Mouse (Mus musculus): ENCODE results near the gene Guk1.
A peak's percentile ranks its signal among the peaks of the same experiment; 100 is the strongest.
"Not testable (repeated sequence)": the region's sequence is repeated elsewhere in the genome, so short reads cannot be mapped to it uniquely, and the experiment has no call there.

Guk1 gene

GRCm38 (mm10) chr11:59211561-59211960 is 19.5 kb upstream of the Guk1 start:
- DNase-seq (ENCODE audit: low read depth, low spot score) = not testable (repeated sequence)

GRCm38 (mm10) chr11:59210020-59210419 is 18.0 kb upstream of the Guk1 start:
- no peak for DNase-seq (ENCODE audit: low read depth, low spot score)

- no peak for DNase-seq (ENCODE audit: low read depth, low spot score)
These were observed 17.6 kb upstream of the Guk1 start for GRCm38 (mm10) chr11:59209580-59209979.

- peak; percentile 63 for DNase-seq (ENCODE audit: low read depth, low spot score)
These were observed 17.0 kb upstream of the Guk1 start for GRCm38 (mm10) chr11:59209003-59209441.

- DNase-seq (ENCODE audit: low read depth, low spot score) = peak; percentile 94
These were observed 16.3 kb upstream of the Guk1 start, which contains the start of gene 2310033P09Rik for GRCm38 (mm10) chr11:59208153-59208831. Gene 2310033P09Rik, plus strand, starts transcription at chr11:59208321.

- DNase-seq (ENCODE audit: low read depth, low spot score) = peak; percentile 92
These were observed 10.3 kb upstream of the Guk1 start, which contains the start of gene Mrpl55 for GRCm38 (mm10) chr11:59202081-59202995. Gene Mrpl55, plus strand, starts transcription at chr11:59202486.

GRCm38 (mm10) chr11:59201216-59202002 is 9.4 kb upstream of the Guk1 start:
- no peak for DNase-seq (ENCODE audit: low read depth, low spot score)

- no peak for DNase-seq (ENCODE audit: low read depth, low spot score)
These were observed 4.2 kb upstream of the Guk1 start for GRCm38 (mm10) chr11:59196230-59196629.

GRCm38 (mm10) chr11:59191231-59192058 is 567 bp downstream of the Guk1 start:
- DNase-seq (ENCODE audit: low read depth, low spot score) = peak; percentile 83

- no peak for DNase-seq (ENCODE audit: low read depth, low spot score)
These were observed 4.3 kb downstream of the Guk1 start for GRCm38 (mm10) chr11:59187706-59188105.

- no peak for DNase-seq (ENCODE audit: low read depth, low spot score)
These were observed 6.5 kb downstream of the Guk1 start for GRCm38 (mm10) chr11:59185490-59185889.

- peak; percentile 27 for DNase-seq (ENCODE audit: low read depth, low spot score)
These were observed 8.2 kb downstream of the Guk1 start for GRCm38 (mm10) chr11:59183821-59184220.

GRCm38 (mm10) chr11:59182864-59183331 is 9.1 kb downstream of the Guk1 start, which contains the start of gene Gjc2:
Gene Gjc2, minus strand, starts transcription at chr11:59183213.
- no peak for DNase-seq (ENCODE audit: low read depth, low spot score)

GRCm38 (mm10) chr11:59176921-59177320 is 15.1 kb downstream of the Guk1 start:
- no peak for DNase-seq (ENCODE audit: low read depth, low spot score)

- DNase-seq (ENCODE audit: low read depth, low spot score) = no peak
These were observed 15.5 kb downstream of the Guk1 start for GRCm38 (mm10) chr11:59176475-59176874.

GRCm38 (mm10) chr11:59174189-59174838 is 17.7 kb downstream of the Guk1 start:
- no peak for DNase-seq (ENCODE audit: low read depth, low spot score)

GRCm38 (mm10) chr11:59170549-59170948 is 21.5 kb downstream of the Guk1 start:
- DNase-seq (ENCODE audit: low read depth, low spot score) = no peak

GRCm38 (mm10) chr11:59169807-59170206 is 22.2 kb downstream of the Guk1 start:
- DNase-seq (ENCODE audit: low read depth, low spot score) = no peak

- no peak for DNase-seq (ENCODE audit: low read depth, low spot score)
These were observed 26.3 kb downstream of the Guk1 start for GRCm38 (mm10) chr11:59165616-59166241.

GRCm38 (mm10) chr11:59164384-59164783 is 27.6 kb downstream of the Guk1 start:
- DNase-seq (ENCODE audit: low read depth, low spot score) = no peak
